Mouse (Mus musculus) liver, postnatal 0 days (tissue): ENCODE results near the gene Tex48.

Experiments
- CTCF ChIP-seq: sonication (generic); IDR thresholded peaks from 2 replicates; pipeline ENCODE4 v1.5.1; 2016; ENCODE audit warnings: antibody characterized with exemption, low read depth
- EP300 ChIP-seq: IDR thresholded peaks from 2 replicates; pipeline ENCODE4 v1.6.1; 2016; ENCODE audit warnings: antibody characterized with exemption, low read depth, mild to moderate bottlenecking

GRCm38 (mm10) chr4:63601263-63601662 lies 21.0 kb downstream of the Tex48 start:
- TF ChIP-seq CTCF, result no peak
- no peak for TF ChIP-seq EP300
